Mouse (Mus musculus) embryo, embryonic 9.5 days (tissue): ENCODE data around the gene Znrd1.

Source experiments
- DNase-seq: peaks from one replicate; pipeline ENCODE4 v3.0.0-alpha.2; 2017; ENCODE audit errors: extremely low spot score

Gene Znrd1

GRCm38 (mm10) chr17:36971172-36971850 lies 13.0 kb upstream of the Znrd1 start:
- no peak for DNase-seq

DNA sequence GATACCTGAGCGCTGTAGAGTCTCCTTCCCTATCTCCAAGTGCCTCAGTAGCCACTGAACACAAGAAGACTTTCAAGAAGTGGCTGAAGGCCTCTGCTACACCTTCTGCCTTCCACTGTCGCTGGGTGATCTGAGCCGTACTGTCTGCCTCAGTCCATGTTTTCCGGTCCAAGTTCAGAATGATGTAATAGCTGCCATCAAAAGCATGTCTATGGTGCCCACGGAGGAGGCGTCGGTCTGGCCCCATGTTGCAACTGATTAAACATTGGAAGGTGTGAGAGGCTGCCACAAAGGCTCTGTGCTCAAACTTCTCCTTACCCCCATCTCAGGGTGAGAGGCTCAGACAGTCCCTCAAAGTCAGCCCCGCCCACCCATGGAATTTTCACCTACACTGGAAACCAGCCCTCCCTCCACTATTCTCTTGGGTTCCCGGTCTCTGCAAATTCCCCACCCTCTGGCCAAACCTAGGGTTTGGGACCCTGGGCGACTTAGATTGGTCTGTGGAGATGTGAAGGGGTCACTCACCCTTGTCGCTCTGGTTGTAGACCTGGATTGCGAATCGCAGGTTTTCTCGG lies 12.0 kb upstream of the Znrd1 start:
- no peak for DNase-seq

- no peak for DNase-seq
Observed at GRCm38 (mm10) chr17:36966875-36967274, 8.5 kb upstream of the Znrd1 start.

DNA sequence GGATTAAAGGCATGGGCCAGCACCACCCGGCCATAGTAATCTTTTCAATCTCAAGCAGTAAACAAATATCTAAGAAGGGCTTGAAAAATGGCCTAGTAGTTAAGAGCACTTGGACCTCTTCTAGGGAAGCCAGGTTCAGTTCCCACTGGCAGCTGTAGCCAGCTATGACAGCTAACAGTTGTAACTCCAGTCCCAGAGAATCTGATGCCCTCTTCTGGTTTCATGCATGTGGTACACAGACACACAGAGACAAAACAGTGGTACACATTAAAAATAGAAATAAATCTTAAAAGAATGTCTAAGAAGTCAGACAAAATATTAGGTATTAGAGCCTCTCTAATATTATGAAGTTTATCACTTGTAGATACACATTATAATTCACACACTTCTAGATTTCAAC lies 2.8 kb upstream of the Znrd1 start:
- DNase-seq: no peak

DNA sequence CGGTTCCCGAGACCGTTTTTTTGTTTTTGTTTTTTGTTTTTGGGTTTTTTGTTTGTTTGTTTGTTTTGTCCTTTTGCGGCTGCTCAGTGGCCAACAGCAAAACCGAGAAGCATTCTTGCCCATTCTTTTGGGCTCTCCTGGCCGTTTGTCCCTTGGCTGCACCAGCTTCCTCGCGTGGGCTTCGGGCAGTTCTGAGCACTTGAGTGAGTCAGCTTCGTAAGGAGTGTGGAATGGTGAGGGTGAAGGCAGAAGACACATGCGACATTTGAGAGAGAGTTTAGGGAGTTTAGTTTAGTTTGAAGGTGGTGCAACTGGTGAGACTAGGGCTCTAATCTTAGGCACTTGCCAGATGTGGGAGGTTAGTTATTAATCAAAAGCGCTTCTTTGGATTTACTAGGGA lies 525 bp upstream of the Znrd1 start:
- DNase-seq: no peak

- DNase-seq: no peak
Observed at GRCm38 (mm10) chr17:36953062-36953461, 5.3 kb downstream of the Znrd1 start.

GRCm38 (mm10) chr17:36952631-36953030 lies 5.7 kb downstream of the Znrd1 start:
- DNase-seq: no peak

- peak; percentile 96 for DNase-seq
Observed at GRCm38 (mm10) chr17:36950981-36951947, 7.1 kb downstream of the Znrd1 start, which contains the start of gene Ppp1r11. Gene Ppp1r11, minus strand, starts transcription at chr17:36951741.

DNA sequence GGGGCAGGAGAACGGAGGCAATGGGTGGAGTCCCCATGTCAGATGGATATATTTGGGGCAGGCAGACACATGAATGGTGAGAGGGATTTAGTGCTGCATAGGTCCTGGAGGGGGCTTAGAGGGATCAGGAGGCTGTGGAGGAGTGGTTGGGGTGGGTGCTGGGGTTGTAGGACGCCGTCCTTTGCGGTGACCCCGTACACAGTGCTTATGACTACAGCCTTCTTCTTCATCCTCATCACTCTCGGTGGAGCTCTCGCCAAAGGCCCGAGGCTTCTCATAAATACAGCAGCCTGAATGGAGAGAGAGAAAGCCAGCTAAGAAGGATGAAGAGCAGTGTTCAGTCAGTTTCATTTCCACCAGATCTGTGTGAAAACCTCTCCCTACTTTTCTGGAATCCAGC lies 9.1 kb downstream of the Znrd1 start:
- no peak for DNase-seq

GRCm38 (mm10) chr17:36948286-36948685 lies 10.1 kb downstream of the Znrd1 start:
- DNase-seq: no peak

DNA sequence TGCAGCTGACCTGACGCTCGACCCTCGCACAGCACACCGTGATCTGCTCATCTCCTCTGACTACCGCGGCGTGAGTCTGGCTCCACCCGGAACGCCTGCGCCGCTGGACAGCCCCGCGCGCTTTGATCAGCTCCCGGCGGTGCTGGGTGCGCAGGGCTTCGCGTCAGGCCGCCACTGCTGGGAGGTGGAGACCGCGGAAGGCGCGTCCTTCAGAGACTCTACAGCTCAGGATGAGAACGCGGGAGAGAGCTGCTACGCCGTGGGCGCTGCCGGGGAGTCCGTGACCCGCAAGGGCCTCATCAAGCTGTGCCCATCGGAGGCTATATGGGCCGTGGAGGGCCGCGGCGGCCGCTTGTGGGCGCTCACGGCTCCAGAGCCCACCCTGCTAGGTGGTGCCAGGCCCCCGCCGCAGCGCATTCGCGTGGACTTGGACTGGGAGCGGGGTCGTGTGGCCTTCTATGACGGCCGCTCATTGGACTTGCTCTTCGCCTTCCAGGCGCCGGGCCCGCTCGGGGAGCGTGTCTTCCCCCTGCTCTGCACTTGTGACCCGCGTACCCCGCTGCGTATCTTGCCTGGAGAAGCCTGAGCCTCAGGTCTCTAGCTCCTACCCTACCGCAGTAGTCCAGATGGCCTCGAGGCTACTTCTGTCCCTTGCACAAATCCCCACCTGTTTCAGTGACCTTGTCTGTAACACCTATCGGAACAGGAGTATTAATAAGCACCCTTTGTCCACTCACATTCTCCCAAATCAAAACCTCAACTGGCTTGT lies 11.1 kb downstream of the Znrd1 start:
- DNase-seq: peak; percentile 71

- peak; percentile 18 for DNase-seq
Observed at GRCm38 (mm10) chr17:36944121-36944775, 14.1 kb downstream of the Znrd1 start.

DNA sequence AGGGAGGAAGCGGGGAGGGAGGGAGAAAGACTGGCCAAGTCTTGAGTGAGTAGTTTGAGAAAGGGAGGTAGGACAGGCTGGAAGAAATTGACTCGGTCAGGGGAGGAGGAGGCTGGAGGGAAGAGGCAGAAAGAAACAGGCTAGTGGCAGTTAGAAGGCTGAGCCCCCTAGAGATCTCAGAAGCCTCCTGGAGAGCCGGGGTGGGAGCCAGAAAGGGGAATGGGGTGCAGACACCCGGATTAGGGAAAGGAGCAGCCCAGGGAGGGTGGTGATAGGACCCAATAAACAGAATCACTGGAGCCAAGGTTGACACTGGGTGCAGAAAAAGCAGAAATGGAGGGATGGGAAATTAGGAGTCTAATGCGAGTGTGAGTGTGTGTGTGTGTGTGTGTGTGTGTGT lies 14.7 kb downstream of the Znrd1 start:
- no peak for DNase-seq

DNA sequence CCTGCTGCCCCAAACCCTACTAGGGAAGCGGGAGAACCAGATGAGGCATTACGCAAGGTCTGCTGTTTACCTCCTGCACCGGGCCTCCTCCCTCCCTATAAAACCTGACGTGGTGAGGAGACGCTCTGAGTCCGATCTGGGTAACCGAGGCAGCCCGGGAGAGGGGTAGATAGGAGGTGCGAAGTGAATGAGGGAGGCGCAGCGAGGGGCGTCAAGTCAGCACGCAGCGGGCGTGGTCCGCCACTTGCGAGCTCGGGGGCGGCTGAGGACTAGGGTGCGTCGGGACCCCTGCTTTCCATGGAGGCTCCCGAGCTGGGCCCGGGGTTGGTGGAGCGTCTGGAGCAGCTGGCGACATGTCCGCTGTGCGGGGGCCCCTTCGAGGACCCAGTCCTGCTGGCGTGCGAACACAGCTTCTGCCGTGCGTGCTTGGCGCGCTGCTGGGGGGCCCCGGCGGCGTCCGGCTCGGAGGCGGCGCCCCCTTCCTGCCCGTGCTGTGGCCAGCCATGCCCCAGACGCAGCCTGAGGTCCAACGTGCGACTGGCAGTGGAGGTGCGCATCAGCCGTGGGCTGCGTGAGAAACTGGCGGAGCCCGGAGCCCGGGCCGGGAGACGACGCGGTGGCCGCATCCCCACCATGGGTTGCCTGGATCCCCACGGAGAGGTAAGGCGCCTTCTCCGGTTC lies 15.4 kb downstream of the Znrd1 start, which contains the start of gene Rnf39:
Rnf39 (plus strand) TSS at position 128 of the 681 bp plus-strand sequence.
- DNase-seq: peak; percentile 22

- DNase-seq: no peak
Observed at GRCm38 (mm10) chr17:36942391-36942790, 16.0 kb downstream of the Znrd1 start.

- no peak for DNase-seq
Observed at GRCm38 (mm10) chr17:36938056-36938455, 20.3 kb downstream of the Znrd1 start.

DNA sequence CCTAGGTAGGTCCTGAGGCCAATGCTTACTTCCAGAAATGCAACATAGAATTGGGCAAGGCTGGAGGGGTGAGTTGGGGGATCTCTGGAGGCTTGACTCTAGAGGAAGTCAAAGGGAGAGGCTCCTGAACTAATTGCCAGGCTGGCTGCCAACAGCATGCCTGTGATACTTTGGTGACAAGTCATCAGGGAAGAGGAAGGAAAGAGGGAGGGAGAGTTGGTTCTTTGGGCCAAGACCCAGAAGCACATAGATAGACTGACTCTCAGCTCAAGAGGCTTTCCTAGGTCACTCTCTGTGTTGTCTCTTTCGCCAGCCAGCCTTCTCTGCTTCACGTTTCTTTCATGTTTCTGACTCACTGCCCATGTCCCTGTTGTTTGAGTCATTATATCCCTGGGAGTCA lies 26.6 kb downstream of the Znrd1 start:
- DNase-seq: no peak

- DNase-seq: no peak
Observed at GRCm38 (mm10) chr17:36931130-36931529, 27.2 kb downstream of the Znrd1 start.

DNA sequence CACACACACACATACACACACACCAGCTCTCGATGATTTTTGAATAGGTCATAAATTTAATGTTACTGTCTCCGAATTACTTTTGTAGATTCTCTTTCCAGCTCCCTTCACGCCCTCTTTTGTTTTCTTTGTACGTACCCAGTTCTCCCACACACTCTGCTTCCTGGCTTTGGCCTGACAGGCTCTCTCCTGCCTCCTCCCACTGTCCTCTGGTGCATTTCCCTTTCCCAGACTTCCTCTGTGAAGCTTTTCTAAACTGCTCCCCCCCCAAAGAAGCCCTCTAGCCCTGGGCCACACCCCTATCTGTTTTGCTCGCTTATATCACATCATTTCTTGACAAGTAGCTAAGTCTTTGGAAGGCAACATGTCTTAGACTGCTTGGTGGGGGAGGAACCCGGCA lies 28.1 kb downstream of the Znrd1 start:
- DNase-seq: no peak

GRCm38 (mm10) chr17:36929236-36929932 lies 29.0 kb downstream of the Znrd1 start:
- no peak for DNase-seq
